ENCODE assay signal across 19 mouse cellular contexts in the genomic region with DNA sequence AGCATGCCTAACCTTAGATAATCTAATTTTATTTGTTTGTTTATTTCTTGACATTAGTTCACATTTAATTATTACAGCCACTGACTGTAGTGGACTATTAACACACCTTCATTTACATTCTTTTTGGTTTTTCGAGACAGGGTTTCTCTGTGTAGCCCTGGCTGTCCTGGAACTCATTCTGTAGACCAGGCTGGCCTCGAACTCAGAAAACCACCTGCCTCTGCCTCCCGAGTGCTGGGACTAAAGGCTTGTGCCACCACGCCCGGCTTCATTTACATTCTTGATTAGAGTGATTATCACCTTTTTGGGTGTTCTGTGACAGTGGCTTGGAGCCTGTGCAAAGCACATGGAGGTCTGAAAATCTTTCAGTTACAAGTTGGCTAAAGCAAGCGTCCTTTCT. TPM values are rescaled to one million over a fixed set of nuclear protein-coding genes. Genes with fewer than 3 reads are reported as not detected.
"Had no signal": no experiment of that assay in that cellular context is flagged by ENCODE, and none has a peak within 500 bp of the region (broad histone marks: within the 10 kb centered on the region; RNA-seq: fewer than 3 reads in every experiment).

No protein-coding gene starts in this region.

RNA-seq across cellular contexts. Expression of gene Olfr1373, which starts 29.2 kb away (rescaled TPM):
- polyA plus RNA-seq: gonadal fat pad, adult 2 months; heart, embryonic 10.5 days; heart, embryonic 12.5 days; heart, embryonic 14.5 days; heart, embryonic 16.5 days; hindbrain, embryonic 10.5 days; hindbrain, embryonic 12.5 days; hindbrain, embryonic 14.5 days; hindbrain, embryonic 16.5 days; inflammation-experienced regulatory T-cells, adult 6 months; intestine, embryonic 16.5 days; kidney, adult 2 months; kidney, embryonic 15.5 days; kidney, postnatal 0 days; large intestine, adult 2 months; limb, embryonic 11.5 days; limb, embryonic 13.5 days; limb, embryonic 15.5 days; liver, postnatal 0 days had no signal
